Mouse (Mus musculus) adipocyte (in vitro differentiated cells): ENCODE data around the gene Dusp6.
"Not testable (repeated sequence)": the region's sequence is repeated elsewhere in the genome, so short reads cannot be mapped to it uniquely, and the experiment has no call there.

ENCODE experiments used
- DNase-seq: peaks from one replicate; pipeline ENCODE4 v3.0.0-alpha.2; 2016; ENCODE audit warnings: low spot score

The Dusp6 gene

DNA sequence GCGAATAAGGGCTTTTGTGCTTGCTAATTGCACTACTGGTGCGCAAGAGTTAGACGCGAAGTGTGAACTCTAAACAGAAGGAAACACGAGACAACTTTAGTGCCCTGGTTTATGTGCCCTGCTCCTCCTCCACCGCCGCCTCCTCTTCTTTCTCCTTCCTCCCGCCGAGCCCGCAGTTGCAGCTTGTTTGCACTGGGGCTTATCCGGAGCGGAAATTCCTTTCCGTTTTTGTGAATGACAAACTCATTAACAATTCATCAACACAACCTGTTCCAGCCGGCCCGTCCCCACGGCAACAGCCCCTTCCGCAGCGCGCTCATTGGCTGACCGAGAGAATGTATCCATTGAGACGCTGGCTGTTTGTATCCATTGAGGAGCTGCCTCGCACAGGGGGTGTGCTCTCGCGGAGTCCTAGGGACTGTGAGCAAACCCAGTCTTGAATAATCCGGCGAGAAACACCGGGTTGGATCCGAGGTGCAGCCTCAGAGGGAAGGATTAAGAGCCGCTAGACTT is at the start of gene Dusp6:
Gene Dusp6 (plus strand): TSS at position 365 of the 513 bp plus-strand sequence.
- peak; percentile 95 for DNase-seq

DNA sequence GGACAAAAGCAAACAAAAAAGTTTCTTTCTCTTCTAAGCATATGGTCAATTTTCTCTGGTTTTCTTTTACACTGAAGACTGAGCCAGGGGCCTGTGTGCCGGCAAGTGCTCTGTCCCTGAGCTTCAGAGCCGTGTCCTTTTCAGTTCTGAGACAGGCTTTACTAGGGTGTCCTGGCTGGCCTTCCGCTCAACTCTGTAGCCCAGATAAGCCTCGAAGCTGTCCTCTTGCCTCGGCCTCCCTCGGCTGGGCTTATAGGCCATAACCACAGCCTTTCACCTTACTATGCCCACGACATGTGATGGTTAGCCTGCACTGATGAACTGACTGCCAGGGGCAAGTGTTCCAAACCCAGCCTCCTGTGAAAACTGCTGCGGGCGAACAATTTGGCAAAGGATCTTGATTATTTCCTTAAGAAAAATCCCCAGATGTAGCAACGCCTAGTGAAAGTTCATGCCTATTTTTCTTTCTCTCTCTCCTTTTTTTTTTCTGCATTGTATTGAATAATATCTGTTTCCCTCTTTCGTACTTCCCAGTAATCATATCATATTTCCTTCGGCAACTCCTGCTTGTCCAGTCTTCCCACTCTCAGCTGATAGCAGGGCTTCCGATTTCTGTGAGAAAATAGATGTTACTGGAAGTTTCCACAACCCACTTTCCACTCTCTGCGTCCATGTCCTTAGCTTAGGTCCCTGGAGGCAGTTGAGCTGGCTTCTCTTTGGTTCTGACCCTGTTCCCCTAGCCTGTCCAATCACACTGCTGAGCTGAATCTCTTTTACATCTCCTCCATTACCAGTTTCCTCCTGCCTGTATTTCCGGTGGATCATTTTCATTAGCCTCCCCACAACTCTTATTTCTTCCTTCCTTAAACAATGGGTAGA is 48.4 kb upstream of the Dusp6 start:
- peak; percentile 65 for DNase-seq

DNA sequence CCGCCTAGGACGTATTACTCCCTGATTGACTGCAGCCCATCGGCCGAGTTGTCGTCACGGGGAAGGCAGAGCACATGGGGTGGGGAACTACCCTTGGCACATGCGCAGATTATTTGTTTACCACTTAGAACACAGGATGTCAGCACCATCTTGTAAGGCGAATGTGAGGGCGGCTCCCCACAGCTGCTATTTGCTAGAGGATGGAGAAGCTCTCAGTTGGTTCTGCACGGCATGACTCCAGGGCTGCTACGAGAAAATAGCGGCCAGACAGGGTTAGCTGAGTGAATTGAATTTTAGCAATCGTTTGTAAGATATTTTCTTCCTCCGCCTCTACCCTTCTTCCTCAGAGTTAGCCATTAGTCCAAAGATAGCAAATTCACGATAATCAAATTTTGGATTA is 46.5 kb upstream of the Dusp6 start:
- DNase-seq = not testable (repeated sequence)

DNA sequence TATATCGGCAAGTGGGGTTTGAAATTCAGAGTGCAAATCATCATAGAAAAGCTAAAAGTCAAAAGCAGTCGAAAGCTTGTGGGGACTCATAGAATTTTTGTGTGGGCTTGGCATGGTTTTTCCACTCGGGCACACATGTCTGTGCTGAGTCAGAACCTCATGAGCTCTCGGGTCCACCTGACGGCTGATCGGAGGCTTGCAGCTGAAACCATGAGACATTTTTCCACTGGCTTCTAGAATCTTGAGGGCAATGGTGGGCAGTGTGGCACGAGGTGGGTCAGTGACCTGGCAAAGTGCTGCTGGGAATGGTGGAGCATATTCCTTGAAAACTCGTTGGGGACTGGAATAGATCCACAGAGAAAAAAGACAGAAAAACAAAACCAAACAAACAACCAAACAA is 41.5 kb upstream of the Dusp6 start:
- no peak for DNase-seq

DNA sequence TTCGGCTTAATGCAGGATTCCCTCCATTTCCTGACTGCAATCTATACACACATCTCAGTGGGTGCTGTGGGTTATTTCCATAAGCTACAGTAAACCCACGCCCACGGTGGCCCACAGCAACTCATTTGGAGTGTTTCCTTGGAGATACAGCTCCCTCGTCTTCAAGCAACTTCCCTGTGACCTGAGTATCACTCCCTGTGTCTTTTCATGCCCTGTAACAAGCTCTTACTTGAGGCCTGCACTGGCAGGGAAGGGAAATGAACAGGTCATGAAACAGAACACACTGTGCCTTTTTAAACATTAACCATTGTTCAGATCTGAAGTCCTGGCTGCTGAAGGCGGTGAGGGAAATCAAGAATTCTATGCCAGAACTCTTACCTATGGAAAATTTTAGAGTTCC is 40.3 kb upstream of the Dusp6 start:
- no peak for DNase-seq

DNA sequence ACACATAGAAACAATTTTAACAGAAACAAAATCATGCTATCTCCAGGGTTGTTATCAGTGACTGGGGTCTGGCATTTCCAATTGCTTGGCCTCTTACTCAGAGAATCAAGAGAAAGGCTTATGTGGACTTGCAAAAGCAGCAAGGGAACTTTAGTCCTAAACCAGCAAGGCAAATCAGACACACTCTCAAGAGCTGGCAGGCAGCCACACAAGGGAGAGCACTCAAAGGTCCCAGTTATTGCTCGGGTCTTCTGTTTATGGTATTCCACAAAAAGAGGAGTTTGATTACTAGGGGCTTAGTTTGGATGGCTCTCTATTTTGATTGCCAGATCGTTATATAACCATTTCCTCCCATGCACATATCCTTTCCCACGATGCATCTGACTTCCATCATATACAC is 38.8 kb upstream of the Dusp6 start:
- no peak for DNase-seq

DNA sequence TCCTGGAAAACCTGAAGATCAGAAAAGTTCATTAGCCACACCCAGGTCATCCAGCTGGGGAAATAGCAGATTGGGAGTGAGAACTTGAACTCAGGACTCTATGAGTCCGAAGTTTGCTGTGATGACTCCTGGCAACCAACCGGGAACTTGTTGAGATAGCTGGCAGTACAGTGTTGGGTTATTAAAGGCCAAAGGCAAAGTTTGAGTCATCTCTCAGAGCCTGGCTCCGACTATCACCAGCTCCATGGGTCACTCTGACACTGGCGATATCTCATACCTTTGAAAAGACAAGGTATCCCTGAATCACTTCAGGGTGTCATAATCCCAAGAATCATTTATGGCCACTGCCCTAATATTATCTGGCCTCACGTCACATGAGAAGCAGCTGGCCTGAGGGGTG is 36.2 kb upstream of the Dusp6 start:
- no peak for DNase-seq

DNA sequence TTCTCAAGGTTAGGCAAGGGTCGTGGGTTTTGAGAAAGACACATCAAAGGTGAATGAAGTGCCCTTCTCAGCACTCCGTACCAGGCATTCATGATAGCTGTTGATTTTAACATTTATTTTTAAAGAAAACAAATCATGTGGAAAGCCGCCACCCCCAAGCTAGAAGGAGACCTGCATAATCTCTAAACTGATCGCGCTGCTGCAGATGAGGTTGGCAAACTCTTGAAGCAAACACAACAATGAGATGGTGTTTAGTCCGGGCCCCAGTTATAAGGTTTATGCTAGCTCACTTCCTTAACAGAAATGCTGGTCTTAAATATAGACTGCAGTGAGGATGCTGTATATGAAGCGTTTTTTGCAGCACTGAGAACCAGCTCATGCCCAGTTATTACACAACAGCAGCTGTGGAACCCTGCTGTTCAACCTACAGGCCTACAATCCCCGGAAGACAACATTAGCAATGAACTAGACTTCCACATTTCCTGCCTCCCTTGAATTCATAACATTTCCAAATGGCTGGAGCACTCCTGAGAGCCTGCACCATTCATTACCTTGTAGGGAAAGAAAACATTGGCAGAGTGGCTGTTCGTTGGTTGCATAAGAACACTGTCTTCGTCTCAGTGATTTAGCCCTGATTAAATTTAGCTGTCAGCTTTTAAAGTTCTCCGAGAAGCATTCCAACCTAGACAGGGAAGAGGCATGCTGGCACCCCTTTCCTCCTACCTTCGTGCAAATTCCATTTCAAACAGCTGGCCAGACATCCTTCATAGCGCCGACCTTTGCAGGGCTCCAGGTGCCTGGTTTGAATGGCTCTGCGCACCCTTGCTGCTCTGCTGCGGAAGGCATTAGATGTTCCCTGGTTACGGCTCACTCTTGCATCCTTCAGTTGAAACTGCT is 34.8 kb upstream of the Dusp6 start:
- DNase-seq = no peak

DNA sequence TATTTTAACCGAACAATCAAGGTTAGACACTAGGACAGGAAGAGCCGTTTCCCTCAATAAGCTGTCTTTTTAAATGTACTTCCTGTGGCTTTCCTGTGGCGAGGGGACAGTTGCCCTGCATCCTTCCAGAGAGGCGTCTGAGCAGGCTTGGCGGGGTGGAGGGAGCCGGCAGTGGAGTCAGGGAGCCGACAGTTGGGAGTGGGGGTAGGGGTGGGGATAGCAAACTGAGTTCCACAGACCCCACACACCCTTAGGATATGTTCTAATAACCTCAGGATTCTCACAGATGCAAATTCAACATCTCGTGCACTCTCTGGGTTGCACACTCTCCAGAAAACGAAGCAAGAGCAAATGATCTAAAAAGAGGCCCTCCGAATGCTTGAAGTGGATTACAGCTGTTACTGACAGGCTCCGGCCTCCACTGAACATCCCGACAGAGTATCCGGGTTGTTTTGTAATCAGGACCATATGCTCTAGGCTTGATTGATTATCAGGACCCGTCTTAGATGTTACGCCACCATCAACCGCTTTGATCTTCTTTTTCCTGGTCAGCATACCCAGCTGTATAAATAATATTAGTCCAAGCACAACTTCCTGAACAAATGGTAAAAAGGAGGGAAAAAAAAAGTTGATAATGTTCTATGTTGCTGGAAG is 33.9 kb upstream of the Dusp6 start:
- no peak for DNase-seq

DNA sequence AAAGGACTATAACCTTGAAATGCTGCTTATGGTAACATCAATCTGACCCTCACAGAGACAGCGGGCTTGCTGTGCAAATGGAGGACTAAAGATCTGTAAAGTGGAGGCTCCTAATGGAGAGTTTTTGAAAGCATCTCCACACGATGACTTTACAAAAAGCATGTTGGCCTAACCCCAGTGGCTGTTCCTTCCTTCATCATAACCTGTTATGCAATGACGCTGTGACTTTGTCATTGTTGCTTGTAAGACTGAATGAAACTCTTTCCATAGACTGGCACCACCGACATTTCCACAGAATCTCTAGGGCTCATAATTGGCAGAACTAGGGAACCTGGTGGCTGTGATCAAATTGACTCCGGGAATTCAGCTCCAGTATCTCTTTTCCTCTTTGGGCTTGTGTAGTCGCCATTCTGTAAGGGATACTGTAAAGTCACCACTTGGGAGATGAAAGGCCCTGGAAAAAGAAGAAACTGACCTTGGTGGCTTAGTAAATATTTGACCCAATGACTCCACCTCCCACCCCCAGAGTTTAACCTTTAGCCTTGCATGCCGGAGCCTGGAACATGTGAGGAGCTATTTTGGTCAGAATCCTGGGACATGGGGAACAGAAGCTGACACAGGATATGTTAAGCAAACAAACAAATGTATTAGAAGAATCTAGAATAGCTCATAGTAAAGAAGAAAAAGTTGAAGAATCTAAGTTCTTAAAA is 30.4 kb upstream of the Dusp6 start:
- no peak for DNase-seq

DNA sequence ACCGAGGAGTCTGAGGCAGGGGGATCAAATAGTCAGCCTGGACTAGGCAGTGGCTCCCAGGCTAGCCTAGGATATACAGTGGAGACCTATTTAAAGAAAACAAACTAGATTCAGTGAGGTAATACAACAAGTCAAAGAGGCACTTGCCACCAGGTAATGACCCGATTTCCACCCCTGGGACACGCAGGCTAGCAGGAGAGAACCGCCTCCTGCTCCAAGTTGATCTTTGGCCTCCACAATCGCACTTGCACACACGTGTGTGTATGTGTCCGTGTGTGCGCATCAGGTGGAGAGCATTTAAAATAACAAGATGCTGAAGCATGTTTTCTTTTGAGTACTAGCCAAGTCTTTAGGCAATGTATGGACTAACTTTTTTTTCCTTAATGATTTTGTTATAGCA is 28.7 kb upstream of the Dusp6 start:
- DNase-seq = no peak

DNA sequence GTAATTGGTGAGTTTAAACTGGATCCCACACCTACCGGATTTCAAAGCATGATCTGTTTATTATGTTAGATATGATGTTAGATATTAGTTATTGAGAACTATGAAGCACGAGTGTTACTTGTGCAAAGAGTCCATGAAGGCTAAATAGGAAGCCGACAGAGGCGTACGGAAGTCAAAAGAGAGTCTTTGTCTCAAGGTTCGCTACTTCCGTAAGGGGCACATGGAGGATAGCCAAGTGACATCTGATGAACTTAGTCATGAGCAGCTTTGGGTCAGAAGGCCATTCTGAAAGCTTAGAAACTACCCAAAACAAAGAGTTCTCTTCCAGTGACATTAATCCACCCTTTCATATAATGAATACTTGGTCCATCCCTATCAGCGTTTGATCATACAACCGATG is 27.9 kb upstream of the Dusp6 start:
- no peak for DNase-seq

DNA sequence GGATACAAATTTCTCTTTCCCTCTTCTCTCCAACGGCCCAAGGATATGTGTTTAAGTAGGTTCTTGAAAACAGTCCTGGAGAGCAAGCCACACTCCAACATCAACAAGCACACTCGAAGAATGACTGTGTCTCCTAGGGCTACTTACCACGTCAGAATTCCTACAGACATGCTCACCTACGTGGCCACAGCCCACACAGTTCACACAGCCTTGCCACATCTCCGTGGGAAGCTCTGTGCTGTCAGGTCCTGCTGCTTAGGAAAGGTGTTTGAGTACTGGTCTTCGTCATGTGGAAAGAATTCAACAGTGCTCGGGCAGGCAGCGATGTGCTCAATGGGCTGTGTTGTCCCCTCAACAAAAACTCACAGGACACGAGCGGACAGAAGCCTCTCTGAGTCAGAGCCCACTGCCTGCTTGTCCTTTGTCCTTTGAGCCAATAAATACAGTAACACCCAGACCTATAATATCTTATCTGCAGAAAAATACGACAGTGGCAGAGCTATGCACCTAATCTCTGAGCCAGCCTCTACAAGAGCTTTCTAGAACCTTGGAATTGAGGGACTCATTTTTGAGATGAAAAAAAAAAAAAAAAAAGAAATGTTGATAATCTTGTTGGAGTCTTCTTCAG is 25.7 kb upstream of the Dusp6 start:
- DNase-seq = no peak

DNA sequence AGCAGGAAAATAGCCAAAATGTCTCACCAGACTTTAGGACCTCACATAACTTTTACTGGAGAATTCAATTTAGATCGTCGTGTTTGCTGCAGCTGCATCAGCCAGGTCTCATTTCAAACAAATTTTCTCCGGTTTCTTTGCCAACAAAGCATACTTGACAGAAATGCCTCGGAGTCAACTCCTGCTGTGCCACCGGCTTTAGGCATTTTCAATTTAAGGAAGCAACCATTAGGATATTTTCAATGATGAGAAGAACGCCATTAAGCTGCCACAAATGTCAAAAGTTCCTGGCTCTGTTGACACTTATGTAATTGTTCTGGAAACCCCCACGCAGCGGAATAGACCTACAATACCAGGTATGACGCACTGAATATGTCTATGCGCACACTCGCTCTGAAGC is 24.5 kb upstream of the Dusp6 start:
- DNase-seq = no peak

DNA sequence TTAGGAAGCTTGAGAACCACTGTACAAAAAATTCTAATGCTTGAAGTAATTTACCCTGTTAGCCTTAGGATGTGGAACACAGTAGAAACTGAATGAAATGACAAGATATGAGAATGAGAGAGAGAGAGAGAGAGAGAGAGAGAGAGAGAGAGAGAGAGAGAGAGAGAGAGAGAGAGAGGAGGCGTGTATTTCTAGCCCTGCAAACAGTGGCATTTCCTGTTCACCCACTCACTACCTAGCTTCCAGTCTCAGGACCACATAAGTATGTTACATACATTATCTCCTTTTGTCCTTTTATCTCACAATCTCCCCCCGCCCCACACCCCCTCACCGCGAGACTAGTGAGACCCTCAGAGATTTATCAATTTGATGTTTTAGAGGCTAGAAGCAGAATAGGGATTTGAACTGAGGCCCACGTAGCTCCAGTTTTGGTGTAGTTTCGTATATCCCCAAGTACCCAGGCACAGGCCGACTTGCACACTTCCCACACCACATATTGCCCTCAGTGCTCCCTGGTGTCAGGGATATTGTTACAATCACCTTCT is 21.7 kb upstream of the Dusp6 start:
- no peak for DNase-seq

DNA sequence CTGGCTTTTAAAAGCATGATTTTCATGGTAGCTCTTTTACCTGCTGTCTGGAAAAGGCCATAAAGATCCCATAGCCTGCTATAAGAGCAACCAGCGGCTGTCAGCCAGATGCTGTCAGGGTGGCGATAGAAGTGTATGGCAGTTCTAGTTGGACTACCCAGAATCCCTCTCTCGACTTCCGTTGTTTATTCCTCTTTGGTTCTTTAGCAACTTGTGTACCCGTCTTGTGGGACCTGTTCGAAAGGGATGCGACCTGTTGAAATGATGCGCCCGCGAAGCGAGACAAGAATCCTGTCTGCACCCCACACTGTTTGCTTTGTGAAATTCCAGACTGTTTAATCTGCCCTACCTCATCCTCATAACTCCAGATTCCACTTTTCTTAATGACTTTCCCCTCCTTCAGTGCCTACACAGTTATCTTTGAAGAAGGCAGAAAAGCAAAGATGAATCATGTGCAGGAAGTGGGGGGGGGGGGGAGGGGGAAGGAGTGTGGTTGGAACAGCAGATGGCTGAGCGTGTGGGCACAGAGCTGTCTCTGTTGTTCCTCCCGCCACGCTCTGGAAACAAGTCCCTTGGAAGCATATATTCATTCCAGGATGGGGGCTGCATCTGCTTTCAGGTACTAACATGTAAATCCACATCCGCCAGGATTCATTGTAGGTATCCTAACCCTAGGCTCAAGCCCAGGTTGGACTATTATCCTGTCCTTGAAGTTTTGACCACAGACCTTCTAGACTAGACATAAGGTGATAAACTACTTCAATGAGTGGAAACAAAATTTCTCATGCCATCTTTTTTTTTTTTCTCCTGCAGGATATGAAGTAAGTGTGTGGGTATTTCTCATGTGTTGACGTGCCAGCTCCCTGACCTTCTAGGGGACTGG is 21.0 kb upstream of the Dusp6 start:
- DNase-seq = no peak

DNA sequence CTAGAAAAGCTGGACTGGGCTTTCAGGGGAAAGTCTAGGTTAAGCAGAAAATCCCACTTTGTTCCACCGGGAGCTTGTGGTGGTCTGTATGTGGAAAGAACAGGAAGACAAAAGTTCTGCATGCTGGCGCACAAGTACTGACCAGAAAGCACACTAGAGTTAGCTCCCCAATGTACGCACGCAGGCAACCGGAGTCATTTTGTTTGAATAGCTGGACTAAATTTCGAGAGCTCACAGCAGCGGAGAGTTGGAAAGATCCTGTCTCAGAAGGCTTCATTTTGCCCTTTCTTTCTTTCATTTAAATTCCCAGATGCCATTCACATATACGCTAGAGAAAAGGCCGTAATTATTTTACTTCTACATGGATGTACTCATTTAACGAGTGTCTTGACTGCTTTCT is 20.3 kb upstream of the Dusp6 start:
- no peak for DNase-seq

DNA sequence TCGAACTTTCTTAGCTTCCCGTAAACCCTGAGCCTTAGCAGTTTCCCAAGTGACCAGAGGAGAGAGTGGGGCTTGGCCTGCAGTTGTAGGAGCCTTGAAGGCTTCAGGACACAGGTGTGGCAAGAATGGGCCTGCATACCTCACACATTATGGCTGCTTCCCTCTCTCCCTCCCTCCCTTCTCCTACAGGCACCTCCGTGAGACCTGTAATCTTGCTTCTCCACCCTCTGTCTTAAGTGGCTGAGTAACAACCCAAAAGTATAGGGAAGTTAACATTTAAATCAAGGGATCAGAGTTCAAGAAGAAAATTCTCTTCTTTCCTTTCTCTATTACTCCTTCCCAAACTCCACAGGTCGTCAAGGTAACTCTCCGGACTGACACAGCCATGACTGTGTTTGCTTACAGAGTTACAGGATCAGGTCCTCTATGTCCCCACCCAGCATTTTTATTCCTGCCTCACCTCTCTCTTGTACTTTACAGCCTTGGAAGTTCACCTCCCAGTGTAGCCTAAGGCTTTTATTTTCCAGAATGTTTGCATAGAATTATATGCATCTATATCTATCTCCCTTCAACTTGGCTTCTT is 19.0 kb upstream of the Dusp6 start:
- DNase-seq = no peak

DNA sequence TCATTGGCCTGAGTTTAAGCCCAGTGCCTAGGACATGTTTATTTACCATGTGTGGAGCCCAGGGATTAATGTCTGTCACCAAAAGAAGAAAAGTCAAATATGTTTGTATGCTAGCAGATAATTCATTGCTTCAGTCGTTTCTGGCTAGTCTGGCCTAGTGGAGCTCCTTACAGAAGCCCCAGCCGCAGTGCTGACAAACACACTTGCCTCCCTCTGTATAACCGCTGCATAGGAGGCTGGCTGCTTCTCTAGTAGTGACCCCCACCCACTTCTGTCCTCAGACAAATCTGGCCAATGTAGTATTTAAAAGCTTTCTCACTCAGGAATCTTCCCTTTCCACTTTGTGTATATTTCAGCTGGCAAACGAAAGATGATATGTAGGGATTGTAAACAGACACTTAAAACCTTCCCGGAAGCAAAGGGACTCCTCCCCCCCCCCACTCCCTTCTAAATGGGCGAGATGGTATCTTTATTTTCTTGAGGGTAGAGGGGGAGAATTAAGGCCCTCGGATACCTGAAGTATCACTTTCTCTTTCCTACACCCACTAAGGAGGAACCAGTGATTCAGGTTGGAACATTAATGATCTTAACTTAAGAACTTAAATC is 18.3 kb upstream of the Dusp6 start:
- no peak for DNase-seq
